Mouse (Mus musculus): ENCODE results near the gene Hid1.

DNA sequence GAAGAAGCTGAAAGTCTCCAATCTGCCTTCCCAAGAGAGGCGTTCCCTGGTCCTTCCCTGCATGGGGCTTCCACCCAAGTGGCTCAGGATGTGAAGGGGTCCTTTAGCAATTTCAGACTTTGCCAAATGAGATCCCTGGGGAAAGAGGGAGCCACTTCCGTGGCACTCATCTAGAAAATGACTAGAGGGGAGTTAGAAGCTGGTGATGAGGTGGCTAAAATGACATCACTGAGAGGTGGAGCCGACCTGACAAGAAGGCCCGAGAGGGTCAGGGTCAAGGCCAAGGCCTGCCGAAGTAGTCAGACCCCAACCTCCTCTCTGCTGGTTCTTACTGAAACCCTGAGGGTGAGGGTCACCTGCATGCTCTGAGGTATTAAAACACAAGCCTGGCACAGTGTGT is 15.3 kb upstream of the Hid1 start:
- TF ChIP-seq POLR2A (IDR thresholded peaks at IDR 0.05; ENCODE audit: control insufficient read depth, extremely low read depth, insufficient read depth, low read length, poor library complexity) (no peak), CTCF (IDR thresholded peaks at IDR 0.05; ENCODE audit: borderline replicate concordance, control insufficient read depth, extremely low read depth, insufficient read depth, low read length, poor library complexity) (no peak)

Data from thymus, adult 2 months (tissue).